Mouse (Mus musculus): ENCODE results near the gene Sltm. TPM values are rescaled to one million over a fixed set of nuclear protein-coding genes. Genes with fewer than 3 reads are reported as not detected.

Gene Sltm
- total and polyA plus RNA-seq, 2 experiments = 3.5 to 17.6 TPM

DNA sequence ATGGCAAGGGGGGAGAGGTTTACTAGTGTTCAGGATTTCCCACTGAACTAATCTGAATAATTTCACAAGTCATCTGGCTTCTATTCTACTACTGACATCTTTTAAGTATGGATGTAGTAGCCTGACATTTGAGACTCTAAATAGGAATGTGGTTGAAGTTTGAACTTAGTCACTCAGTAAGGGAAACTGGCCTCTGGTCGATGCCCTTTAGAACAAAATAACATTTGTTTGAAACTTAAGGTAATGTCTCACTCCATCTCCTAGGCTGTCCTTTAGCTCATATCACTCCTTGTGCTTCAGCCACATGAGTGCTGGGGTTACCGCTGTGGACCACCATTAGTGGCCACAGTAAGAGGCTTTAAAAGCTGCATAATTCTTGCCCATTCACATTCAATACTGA lies 55.7 kb downstream of the Sltm start:
- Histone ChIP-seq H3K27ac (replicated peaks; ENCODE audit: insufficient read depth, low read depth, low read length) (no peak overlapping the region), H3K27me3 (ENCODE audit: control insufficient read depth, insufficient read depth, low read length) (no peaks in the 10 kb centered on the region), H3K36me3 (ENCODE audit: control insufficient read depth, insufficient read depth, low read length) (peaks cover 40% of the 10 kb centered on the region), H3K79me2 (ENCODE audit: control insufficient read depth, insufficient read depth, low read length) (no peaks in the 10 kb centered on the region), H3K4me1 (ENCODE audit: control insufficient read depth, insufficient read depth, low read length) (no peaks in the 10 kb centered on the region), H3K9ac (ENCODE audit: low read depth, low read length) (no peak overlapping the region), H3K4me3 (ENCODE audit: insufficient read depth, low read depth, low read length) (no peak overlapping the region)
- WGBS = 69% methylated on average over 2 of the region's 2 CpGs
- TF ChIP-seq POLR2A (IDR thresholded peaks at IDR 0.05; ENCODE audit: extremely low read depth, insufficient read depth, low read length) (no peak), CTCF (IDR thresholded peaks at IDR 0.05; ENCODE audit: low read depth, low read length) (no peak)
- no peak for DNase-seq (ENCODE audit: extremely low read depth, low read depth, low spot score)

- H3K9ac ChIP-seq (ENCODE audit: low read depth, low read length) = no peak overlapping the region
- no peak overlapping the region for H3K27ac ChIP-seq (replicated peaks; ENCODE audit: insufficient read depth, low read depth, low read length)
- H3K79me2 ChIP-seq (ENCODE audit: control insufficient read depth, insufficient read depth, low read length) = no peaks in the 10 kb centered on the region
- no peaks in the 10 kb centered on the region for H3K4me1 ChIP-seq (ENCODE audit: control insufficient read depth, insufficient read depth, low read length)
- TF ChIP-seq CTCF (IDR thresholded peaks at IDR 0.05; ENCODE audit: low read depth, low read length) = no peak
- no peak for TF ChIP-seq POLR2A (IDR thresholded peaks at IDR 0.05; ENCODE audit: extremely low read depth, insufficient read depth, low read length)
- DNase-seq (ENCODE audit: extremely low read depth, low read depth, low spot score) = peak; percentile 35
- no peaks in the 10 kb centered on the region for H3K27me3 ChIP-seq (ENCODE audit: control insufficient read depth, insufficient read depth, low read length)
- H3K4me3 ChIP-seq (ENCODE audit: insufficient read depth, low read depth, low read length) = no peak overlapping the region
- WGBS = 35% methylated on average over 1 of the region's 1 CpGs
- H3K36me3 ChIP-seq (ENCODE audit: control insufficient read depth, insufficient read depth, low read length) = peaks cover 46% of the 10 kb centered on the region
Observed at GRCm38 (mm10) chr9:70602186-70602845, 59.8 kb downstream of the Sltm start.

DNA sequence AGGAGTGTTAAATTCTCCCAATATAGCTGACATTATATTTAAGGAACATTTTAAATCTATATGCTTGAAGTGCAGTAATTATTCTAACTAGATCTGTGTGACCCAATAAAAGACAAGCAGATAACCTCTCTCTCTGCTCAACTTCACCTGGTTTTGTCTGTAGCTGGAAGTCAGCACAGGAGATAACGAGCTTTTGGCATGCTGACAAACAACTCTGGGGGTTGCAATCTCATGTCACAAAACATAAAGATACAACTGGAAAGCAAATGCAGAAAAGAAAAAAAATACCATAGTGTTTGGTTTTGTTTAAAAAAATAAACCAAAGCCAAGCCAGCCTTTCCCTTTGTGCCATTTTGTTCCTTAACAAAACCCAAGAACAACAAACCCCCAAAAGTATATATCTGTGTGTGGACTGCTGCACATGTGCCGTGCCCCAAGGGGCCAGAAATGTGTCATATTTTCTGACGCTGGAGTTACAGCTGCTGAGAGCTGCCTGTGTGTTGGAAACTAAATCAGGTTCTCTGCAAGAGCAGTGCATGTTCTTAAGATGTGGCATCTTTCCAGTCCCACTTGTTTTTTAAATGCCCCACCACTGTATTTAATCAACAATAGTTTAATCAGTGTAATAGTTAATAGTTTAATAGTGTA lies 68.6 kb downstream of the Sltm start:
- TF ChIP-seq POLR2A (IDR thresholded peaks at IDR 0.05; ENCODE audit: extremely low read depth, insufficient read depth, low read length) (no peak), CTCF (IDR thresholded peaks at IDR 0.05; ENCODE audit: low read depth, low read length) (no peak)
- Histone ChIP-seq H3K79me2 (ENCODE audit: control insufficient read depth, insufficient read depth, low read length) (no peaks in the 10 kb centered on the region; the same call in 1 of the 2 replicates), H3K9ac (ENCODE audit: low read depth, low read length) (no peak overlapping the region), H3K4me1 (ENCODE audit: control insufficient read depth, insufficient read depth, low read length) (no peaks in the 10 kb centered on the region), H3K4me3 (ENCODE audit: insufficient read depth, low read depth, low read length) (no peak overlapping the region), H3K36me3 (ENCODE audit: control insufficient read depth, insufficient read depth, low read length) (peaks cover 41% of the 10 kb centered on the region), H3K27ac (replicated peaks; ENCODE audit: insufficient read depth, low read depth, low read length) (no peak overlapping the region), H3K27me3 (ENCODE audit: control insufficient read depth, insufficient read depth, low read length) (no peaks in the 10 kb centered on the region)
- 82% methylated on average over 3 of the region's 3 CpGs for WGBS
- DNase-seq (ENCODE audit: extremely low read depth, low read depth, low spot score) = no peak

- Histone ChIP-seq H3K9ac (ENCODE audit: low read depth, low read length) (no peak overlapping the region), H3K27me3 (ENCODE audit: control insufficient read depth, insufficient read depth, low read length) (no peaks in the 10 kb centered on the region), H3K27ac (replicated peaks; ENCODE audit: insufficient read depth, low read depth, low read length) (no peak overlapping the region), H3K4me1 (ENCODE audit: control insufficient read depth, insufficient read depth, low read length) (no peaks in the 10 kb centered on the region), H3K4me3 (ENCODE audit: insufficient read depth, low read depth, low read length) (no peak overlapping the region), H3K36me3 (ENCODE audit: control insufficient read depth, insufficient read depth, low read length) (peaks cover 26% of the 10 kb centered on the region), H3K79me2 (ENCODE audit: control insufficient read depth, insufficient read depth, low read length) (no peaks in the 10 kb centered on the region; the same call in 1 of the 2 replicates)
- TF ChIP-seq CTCF (IDR thresholded peaks at IDR 0.05; ENCODE audit: low read depth, low read length) (no peak), POLR2A (IDR thresholded peaks at IDR 0.05; ENCODE audit: extremely low read depth, insufficient read depth, low read length) (no peak)
- no peak for DNase-seq (ENCODE audit: extremely low read depth, low read depth, low spot score)
- 94% methylated on average over 2 of the region's 2 CpGs for WGBS
Observed at GRCm38 (mm10) chr9:70629711-70630110, 87.2 kb downstream of the Sltm start.

DNA sequence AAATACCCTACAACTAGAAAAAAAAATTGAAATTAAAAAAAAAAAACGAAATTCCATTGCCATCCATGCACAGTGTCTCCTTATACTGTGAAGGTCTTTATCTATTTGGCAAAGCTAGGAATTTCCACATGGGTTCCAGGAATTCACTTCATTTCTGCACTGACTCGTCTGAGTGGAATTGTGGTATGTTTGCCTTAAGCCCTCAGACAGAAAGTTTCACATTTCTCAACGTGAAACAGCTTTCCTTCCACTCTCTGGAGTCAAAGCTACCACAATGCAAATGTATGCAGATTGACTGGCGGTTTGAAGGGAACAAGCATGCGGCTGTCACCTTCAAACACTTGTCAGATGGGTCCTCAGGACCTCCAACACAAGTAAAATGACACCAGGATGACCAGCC lies 89.1 kb downstream of the Sltm start:
- Histone ChIP-seq H3K4me1 (ENCODE audit: control insufficient read depth, insufficient read depth, low read length) (no peaks in the 10 kb centered on the region), H3K27ac (replicated peaks; ENCODE audit: insufficient read depth, low read depth, low read length) (no peak overlapping the region), H3K79me2 (ENCODE audit: control insufficient read depth, insufficient read depth, low read length) (no peaks in the 10 kb centered on the region; the same call in 1 of the 2 replicates), H3K4me3 (ENCODE audit: insufficient read depth, low read depth, low read length) (no peak overlapping the region), H3K36me3 (ENCODE audit: control insufficient read depth, insufficient read depth, low read length) (peaks cover 17% of the 10 kb centered on the region; the same call in 1 of the 2 replicates), H3K9ac (ENCODE audit: low read depth, low read length) (no peak overlapping the region), H3K27me3 (ENCODE audit: control insufficient read depth, insufficient read depth, low read length) (no peaks in the 10 kb centered on the region)
- no peak for DNase-seq (ENCODE audit: extremely low read depth, low read depth, low spot score)
- no peak for TF ChIP-seq POLR2A (IDR thresholded peaks at IDR 0.05; ENCODE audit: extremely low read depth, insufficient read depth, low read length)
- 38% methylated on average over 5 of the region's 5 CpGs for WGBS

DNA sequence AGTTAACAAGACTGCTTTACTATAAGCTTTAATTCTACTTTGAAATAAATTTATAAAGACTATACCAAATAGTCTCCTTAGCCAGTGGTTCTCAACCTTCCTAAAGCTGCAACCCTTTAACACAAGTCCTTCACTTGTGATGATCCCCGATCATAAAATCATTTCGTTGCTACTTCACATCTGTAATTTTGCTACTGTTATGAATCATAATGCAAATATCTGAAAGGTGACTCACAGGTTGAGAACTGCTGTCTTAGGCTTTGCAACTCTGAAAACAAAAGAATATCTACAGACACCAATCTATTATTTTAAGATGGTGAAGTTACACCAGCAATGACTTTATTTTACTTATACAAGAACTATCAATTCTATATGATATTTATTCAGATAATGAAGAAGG lies 94.2 kb downstream of the Sltm start:
- Histone ChIP-seq H3K4me1 (ENCODE audit: control insufficient read depth, insufficient read depth, low read length) (no peaks in the 10 kb centered on the region), H3K36me3 (ENCODE audit: control insufficient read depth, insufficient read depth, low read length) (peaks cover 24% of the 10 kb centered on the region), H3K79me2 (ENCODE audit: control insufficient read depth, insufficient read depth, low read length) (peaks cover 8% of the 10 kb centered on the region; the same call in 1 of the 2 replicates), H3K27me3 (ENCODE audit: control insufficient read depth, insufficient read depth, low read length) (no peaks in the 10 kb centered on the region), H3K4me3 (ENCODE audit: insufficient read depth, low read depth, low read length) (no peak overlapping the region), H3K27ac (replicated peaks; ENCODE audit: insufficient read depth, low read depth, low read length) (no peak overlapping the region), H3K9ac (ENCODE audit: low read depth, low read length) (no peak overlapping the region)
- no peak for TF ChIP-seq CTCF (IDR thresholded peaks at IDR 0.05; ENCODE audit: low read depth, low read length)
- no peak for TF ChIP-seq POLR2A (IDR thresholded peaks at IDR 0.05; ENCODE audit: extremely low read depth, insufficient read depth, low read length)
- 86% methylated on average over 2 of the region's 2 CpGs for WGBS
- DNase-seq (ENCODE audit: extremely low read depth, low read depth, low spot score) = no peak

Other genes with a start within 250 kb of the Sltm start
- 0.37 and 2.0 TPM in 2 replicates for gene Ccnb2, start 121.2 kb upstream of the Sltm start, total RNA-seq (2014; rRNA removed)
- 0.17 and 0.29 TPM in 2 replicates for gene Ccnb2, start 121.2 kb upstream of the Sltm start, polyA plus RNA-seq (2012; rRNA removed)
- 18.4 and 21.1 TPM in 2 replicates for gene Rnf111, start 39.0 kb upstream of the Sltm start, total RNA-seq (2014; rRNA removed)
- 16.8 and 23.5 TPM in 2 replicates for gene Rnf111, start 39.0 kb upstream of the Sltm start, polyA plus RNA-seq (2012; rRNA removed)
- 1.7 and 1.9 TPM in 2 replicates for gene Gm10642, start 113.5 kb downstream of the Sltm start, total RNA-seq (2014; rRNA removed)
- gene Gm10642, start 113.5 kb downstream of the Sltm start, polyA plus RNA-seq (2012; rRNA removed) = 1.4 and 1.6 TPM in 2 replicates
- gene Mindy2, start 114.4 kb downstream of the Sltm start, total RNA-seq (2014; rRNA removed) = 17.2 and 18.2 TPM in 2 replicates
- gene Mindy2, start 114.4 kb downstream of the Sltm start, polyA plus RNA-seq (2012; rRNA removed) = 2.5 and 3.0 TPM in 2 replicates
- gene Adam10, start 136.2 kb downstream of the Sltm start, total RNA-seq (2014; rRNA removed) = 16.8 TPM in 2 replicates
- gene Adam10, start 136.2 kb downstream of the Sltm start, polyA plus RNA-seq (2012; rRNA removed) = 4.9 and 5.0 TPM in 2 replicates